Mouse (Mus musculus) kidney, adult 2 months (tissue): ENCODE data around the gene Fam25c.

Source experiments
- CTCF ChIP-seq: fragments of 200-500 bp; conservative IDR thresholded peaks from 2 replicates; pipeline ENCODE4 v1.5.1; 2011; ENCODE audit warnings: low read depth, mild to moderate bottlenecking, control low read depth, low read length, moderate library complexity, mixed read lengths; ENCODE audit not compliant: insufficient read depth, insufficient read length
- POLR2A ChIP-seq: fragments of 200-500 bp; IDR thresholded peaks from one replicate; pipeline ENCODE4 v1.6.1; 2011; ENCODE audit warnings: low read depth, low read length, control low read depth

DNA sequence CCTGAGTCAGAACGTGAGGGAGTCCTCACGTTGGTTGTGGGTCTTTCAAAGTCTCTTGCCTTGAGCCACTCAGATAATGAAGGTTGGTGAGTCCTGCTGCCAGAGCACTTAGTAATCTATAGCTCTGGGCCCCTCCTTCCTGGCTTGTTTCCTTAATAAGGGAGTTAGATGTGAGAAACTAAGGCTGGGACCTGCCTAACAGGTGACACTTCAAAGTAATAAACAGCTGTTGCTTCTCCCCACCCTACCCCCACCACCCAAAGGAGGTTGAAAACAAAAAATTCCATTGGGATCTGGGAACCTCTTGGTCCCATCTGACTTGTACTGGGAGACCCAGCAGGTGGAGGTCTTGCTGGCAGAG lies 9.9 kb upstream of the Fam25c start:
- TF ChIP-seq CTCF: no peak
- TF ChIP-seq POLR2A: no peak
